Mouse (Mus musculus) frontal cortex, postnatal 14 days (tissue): Measurements from ENCODE around the gene Gprc5c.

Experiments
- DNase-seq, 2 experiments: peaks; one replicate each; pipeline ENCODE4 v3.0.0; 2022; ENCODE audit warnings: low spot score in 2 of 2

The Gprc5c gene

GRCm38 (mm10) chr11:114843818-114844463 is 7.0 kb upstream of the Gprc5c start:
- no peak for DNase-seq

GRCm38 (mm10) chr11:114844464-114845220 is 6.3 kb upstream of the Gprc5c start:
- DNase-seq: no peak

GRCm38 (mm10) chr11:114846336-114846735 is 4.6 kb upstream of the Gprc5c start:
- no peak for DNase-seq

GRCm38 (mm10) chr11:114847008-114847407 is 3.9 kb upstream of the Gprc5c start:
- no peak for DNase-seq

GRCm38 (mm10) chr11:114849572-114849971 is 1.4 kb upstream of the Gprc5c start:
- no peak for DNase-seq

GRCm38 (mm10) chr11:114850066-114850451 is 893 bp upstream of the Gprc5c start:
- no peak for DNase-seq

- no peak for DNase-seq
Observed at GRCm38 (mm10) chr11:114851269-114851607, 286 bp downstream of the Gprc5c start.

- peak in 1 of 2 experiments; percentile 31 for DNase-seq
Observed at GRCm38 (mm10) chr11:114851608-114852310, 807 bp downstream of the Gprc5c start.

- no peak for DNase-seq
Observed at GRCm38 (mm10) chr11:114852311-114853173, 1.6 kb downstream of the Gprc5c start.

GRCm38 (mm10) chr11:114853174-114853838 is 2.4 kb downstream of the Gprc5c start:
- no peak for DNase-seq

GRCm38 (mm10) chr11:114854581-114854980 is 3.6 kb downstream of the Gprc5c start:
- no peak for DNase-seq

- DNase-seq: no peak
Observed at GRCm38 (mm10) chr11:114856125-114856524, 5.2 kb downstream of the Gprc5c start.

- DNase-seq: no peak
Observed at GRCm38 (mm10) chr11:114858641-114859040, 7.7 kb downstream of the Gprc5c start.

GRCm38 (mm10) chr11:114861057-114861456 is 10.1 kb downstream of the Gprc5c start:
- no peak for DNase-seq

- no peak for DNase-seq
Observed at GRCm38 (mm10) chr11:114862687-114863086, 11.7 kb downstream of the Gprc5c start.

GRCm38 (mm10) chr11:114863918-114864420 is 13.0 kb downstream of the Gprc5c start:
- no peak for DNase-seq

GRCm38 (mm10) chr11:114865999-114866398 is 15.0 kb downstream of the Gprc5c start:
- no peak for DNase-seq

GRCm38 (mm10) chr11:114866486-114867360 is 15.8 kb downstream of the Gprc5c start:
- no peak for DNase-seq

GRCm38 (mm10) chr11:114867361-114868235 is 16.6 kb downstream of the Gprc5c start:
- no peak for DNase-seq
